Comparison of ENCODE assay signal across 8 mouse cellular contexts in genomic region chr15:52161089-52161442, GRCm38 (mm10).
DNase-seq lines count a peak whose midpoint lies in the region; ATAC-seq and TF ChIP-seq lines count a peak whose summit lies in the region.
"Had no signal": no experiment of that assay in that cellular context is flagged by ENCODE, and none has a peak within 500 bp of the region (broad histone marks: within the 10 kb centered on the region; RNA-seq: fewer than 3 reads in every experiment).

No protein-coding gene starts in this region.

- no peaks in the 10 kb centered on the region for H3K36me3 ChIP-seq in lung, embryonic 14.5 days (ENCODE audit: insufficient read depth)
- no peaks in the 10 kb centered on the region for H3K36me3 ChIP-seq in hindbrain, embryonic 12.5 days
- no peaks in the 10 kb centered on the region for H3K36me3 ChIP-seq in midbrain, embryonic 11.5 days (ENCODE audit: control insufficient read depth, insufficient read depth, low read length)
- H3K36me3 ChIP-seq: G1E had no signal

- no peak overlapping the region for H3K9ac ChIP-seq in lung, embryonic 14.5 days
- no peak overlapping the region; the same call in 1 of the 2 replicates for H3K9ac ChIP-seq in hindbrain, embryonic 12.5 days
- no peak overlapping the region; the same call in 1 of the 2 replicates for H3K9ac ChIP-seq in midbrain, embryonic 11.5 days (ENCODE audit: low read length)

- H3K27ac ChIP-seq in lung, embryonic 14.5 days (ENCODE audit: low read depth), result no peak overlapping the region
- H3K27ac ChIP-seq in hindbrain, embryonic 12.5 days, result 0 out of 2 replicates have a peak overlapping the region, but pooled peaks have one; percentile 18
- peak overlapping the region; percentile 70 for H3K27ac ChIP-seq in midbrain, embryonic 11.5 days (ENCODE audit: low read depth, low read length)

- H3K9me3 ChIP-seq in lung, embryonic 14.5 days (ENCODE audit: low read depth, low read length), result no peaks in the 10 kb centered on the region
- no peaks in the 10 kb centered on the region for H3K9me3 ChIP-seq in hindbrain, embryonic 12.5 days (replicated peaks)
- H3K9me3 ChIP-seq in midbrain, embryonic 11.5 days (ENCODE audit: control insufficient read depth, low read length), result no peaks in the 10 kb centered on the region
- H3K9me3 ChIP-seq: G1E had no signal

- no peak overlapping the region for H3K4me3 ChIP-seq in lung, embryonic 14.5 days (ENCODE audit: low read depth, low read length)
- H3K4me3 ChIP-seq in hindbrain, embryonic 12.5 days, result no peak overlapping the region
- no peak overlapping the region for H3K4me3 ChIP-seq in midbrain, embryonic 11.5 days (ENCODE audit: low read depth, low read length)

- no peaks in the 10 kb centered on the region for H3K27me3 ChIP-seq in lung, embryonic 14.5 days (ENCODE audit: insufficient read depth, low read length)
- H3K27me3 ChIP-seq in hindbrain, embryonic 12.5 days, result no peaks in the 10 kb centered on the region; the same call in 1 of the 2 replicates
- H3K27me3 ChIP-seq in midbrain, embryonic 11.5 days (ENCODE audit: control insufficient read depth, insufficient read depth, low read length), result no peaks in the 10 kb centered on the region

- ATAC-seq in lung, embryonic 14.5 days (ENCODE audit: insufficient read depth), result peak; percentile 40; the same call in 1 of the 2 replicates
- ATAC-seq in hindbrain, embryonic 12.5 days (ENCODE audit: low FRiP score), result peak; percentile 39
- ATAC-seq in midbrain, embryonic 11.5 days (ENCODE audit: low FRiP score), result peak; percentile 59
- ATAC-seq in megakaryocyte-erythroid progenitor cell, adult 5-6 weeks (replicated peaks; ENCODE audit: low FRiP score, low TSS enrichment, poor library complexity, severe bottlenecking), result no peak

- TF ChIP-seq CTCF in lung, embryonic 14.5 days (IDR thresholded peaks at IDR 0.05; ENCODE audit: low read depth), result no peak

- 9% methylated on average over 3 of the region's 3 CpGs for WGBS in lung, embryonic 14.5 days
- WGBS in hindbrain, embryonic 12.5 days, result 16% methylated on average over 3 of the region's 3 CpGs
- WGBS in midbrain, embryonic 11.5 days, result 4% methylated on average over 3 of the region's 3 CpGs

- peak; percentile 13 for DNase-seq in lung, embryonic 14.5 days
- DNase-seq in lung, postnatal 14 days, result no peak
- peak; percentile 92 for DNase-seq in midbrain, embryonic 11.5 days (ENCODE audit: low spot score, missing footprints)
- DNase-seq in spleen, adult 18-20 months, result no peak
- no peak for DNase-seq in cerebellum, adult 9-10 months

- H3K4me1 ChIP-seq in lung, embryonic 14.5 days (ENCODE audit: insufficient read depth), result 0 out of 2 replicates have a peak, but pooled peaks cover 6% of the 10 kb centered on the region
- H3K4me1 ChIP-seq in hindbrain, embryonic 12.5 days, result peaks cover 12% of the 10 kb centered on the region
- H3K4me1 ChIP-seq in midbrain, embryonic 11.5 days (ENCODE audit: control insufficient read depth, insufficient read depth, low read length), result peaks cover 20% of the 10 kb centered on the region

- H3K4me2 ChIP-seq in lung, embryonic 14.5 days, result no peak overlapping the region
- no peak overlapping the region for H3K4me2 ChIP-seq in hindbrain, embryonic 12.5 days (replicated peaks)
- H3K4me2 ChIP-seq in midbrain, embryonic 11.5 days, result no peak overlapping the region

Comparison
In these comparisons a context has a peak if more than half of its experiments do, and no peak if none do; other contexts are left out.
1. DNase-seq: peak in lung, embryonic 14.5 days (single experiment) and midbrain, embryonic 11.5 days (single experiment); none in lung, postnatal 14 days (single experiment), spleen, adult 18-20 months (0 of 2) and cerebellum, adult 9-10 months (single experiment).